Mouse (Mus musculus): Measurements from ENCODE around the gene Cc2d1a.

DNA sequence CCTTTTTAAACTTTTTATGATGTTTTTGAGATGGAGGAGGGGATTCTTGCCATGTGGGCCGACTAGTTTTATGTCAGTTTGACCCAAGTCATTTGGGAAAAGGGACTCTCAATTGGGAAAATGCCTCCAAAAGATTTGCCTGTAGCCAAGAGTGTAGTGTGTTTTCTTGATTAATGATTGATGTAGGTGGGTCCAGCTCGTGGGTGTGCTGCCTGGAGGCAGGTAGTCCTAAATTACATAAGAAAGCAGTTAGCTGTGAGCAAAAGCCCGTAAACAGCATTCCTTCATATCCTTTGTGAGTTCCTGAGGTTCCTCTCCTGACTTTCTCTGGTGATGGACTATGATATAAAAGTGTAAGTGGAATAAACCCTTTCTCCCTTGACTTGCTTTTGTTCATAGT is 1.4 kb upstream of the Cc2d1a start:
- TF ChIP-seq GATA1 (IDR thresholded peaks at IDR 0.05; ENCODE audit: low read length) (no peak), TAL1 (IDR thresholded peaks at IDR 0.05; ENCODE audit: low read length) (no peak)

All from erythroblast, embryonic 14.5 days (primary cell).